Mouse (Mus musculus): Measurements from ENCODE around the gene Apip. TPM values are rescaled to one million over a fixed set of nuclear protein-coding genes. Genes with fewer than 3 reads are reported as not detected.
A peak's percentile ranks its signal among the peaks of the same experiment; 100 is the strongest.

Apip gene
- total and polyA plus RNA-seq, 3 experiments = 34.6 to 39.7 TPM; not detected in 1

- no peak for DNase-seq (ENCODE audit: low read depth, low spot score)
- H3K27me3 ChIP-seq (ENCODE audit: control insufficient read depth in 1 of 2, insufficient read depth in 2 of 2, low read length in 2 of 2) = no peaks in the 10 kb centered on the region
- H3K9ac ChIP-seq (ENCODE audit: control insufficient read depth, low read depth, low read length, poor library complexity, severe bottlenecking) = no peak overlapping the region
- H3K9me3 ChIP-seq (replicated peaks; ENCODE audit: insufficient read depth, low read length) = no peaks in the 10 kb centered on the region
- no peak overlapping the region for H3K27ac ChIP-seq (ENCODE audit: control insufficient read depth, low read depth, low read length)
- H3K36me3 ChIP-seq (ENCODE audit: control insufficient read depth in 1 of 2, insufficient read depth in 2 of 2, low read length in 2 of 2) = no peaks in the 10 kb centered on the region
- no peak overlapping the region for H3K4me3 ChIP-seq (ENCODE audit: control insufficient read depth in 1 of 2, insufficient read depth in 1 of 2, low read depth in 2 of 2, low read length in 2 of 2)
- H3K79me2 ChIP-seq (ENCODE audit: control insufficient read depth, insufficient read depth, low read length, poor library complexity) = no peaks in the 10 kb centered on the region
- TF ChIP-seq MEF2A (IDR thresholded peaks at IDR 0.05; ENCODE audit: extremely low read depth, insufficient replicate concordance, low read depth, low read length, poor library complexity, severe bottlenecking) (no peak), USF2 (IDR thresholded peaks at IDR 0.05; ENCODE audit: borderline replicate concordance in 1 of 2, insufficient read depth in 1 of 2, low read depth in 1 of 2, low read length in 2 of 2) (no peak), MAZ (IDR thresholded peaks at IDR 0.05; ENCODE audit: low read depth, low read length) (no peak), MXI1 (IDR thresholded peaks at IDR 0.05; ENCODE audit: low read depth, low read length) (no peak), ZC3H11A (IDR thresholded peaks at IDR 0.05; ENCODE audit: low read depth, low read length) (no peak), USF1 (IDR thresholded peaks at IDR 0.05; ENCODE audit: low read depth, low read length) (no peak), KAT2A (conservative IDR thresholded peaks at IDR 0.05; ENCODE audit: low read depth, low read length) (no peak), MAFK (IDR thresholded peaks at IDR 0.05; ENCODE audit: borderline replicate concordance, low read depth, low read length) (no peak), MYB (IDR thresholded peaks at IDR 0.05; ENCODE audit: low read depth, low read length) (no peak)
- no peaks in the 10 kb centered on the region for H3K4me1 ChIP-seq (ENCODE audit: control insufficient read depth in 1 of 2, insufficient read depth in 2 of 2, low read length in 2 of 2)
Measured at GRCm38 (mm10) chr2:103081706-103082105, 8.2 kb downstream of the Apip start.

GRCm38 (mm10) chr2:103082853-103083252, 9.4 kb downstream of the Apip start:
- no peaks in the 10 kb centered on the region for H3K9me3 ChIP-seq (replicated peaks; ENCODE audit: insufficient read depth, low read length)
- no peak overlapping the region for H3K9ac ChIP-seq (ENCODE audit: control insufficient read depth, low read depth, low read length, poor library complexity, severe bottlenecking)
- DNase-seq (ENCODE audit: low read depth, low spot score) = no peak
- H3K27ac ChIP-seq (ENCODE audit: control insufficient read depth, low read depth, low read length) = no peak overlapping the region
- H3K4me1 ChIP-seq (ENCODE audit: control insufficient read depth in 1 of 2, insufficient read depth in 2 of 2, low read length in 2 of 2) = no peaks in the 10 kb centered on the region
- H3K27me3 ChIP-seq (ENCODE audit: control insufficient read depth in 1 of 2, insufficient read depth in 2 of 2, low read length in 2 of 2) = no peaks in the 10 kb centered on the region
- no peaks in the 10 kb centered on the region for H3K79me2 ChIP-seq (ENCODE audit: control insufficient read depth, insufficient read depth, low read length, poor library complexity)
- H3K36me3 ChIP-seq (ENCODE audit: control insufficient read depth in 1 of 2, insufficient read depth in 2 of 2, low read length in 2 of 2) = no peaks in the 10 kb centered on the region
- no peak overlapping the region for H3K4me3 ChIP-seq (ENCODE audit: control insufficient read depth in 1 of 2, insufficient read depth in 1 of 2, low read depth in 2 of 2, low read length in 2 of 2)
- TF ChIP-seq JUND (IDR thresholded peaks at IDR 0.05; ENCODE audit: low read depth, low read length) (no peak), ZC3H11A (IDR thresholded peaks at IDR 0.05; ENCODE audit: low read depth, low read length) (no peak), UBTF (IDR thresholded peaks at IDR 0.05; ENCODE audit: borderline replicate concordance, insufficient read depth, low read depth, low read length) (no peak), ZMIZ1 (IDR thresholded peaks at IDR 0.05; ENCODE audit: low read depth, low read length) (no peak), BHLHE40 (IDR thresholded peaks at IDR 0.05; ENCODE audit: borderline replicate concordance, low read depth, low read length) (no peak), TCF12 (IDR thresholded peaks at IDR 0.05; ENCODE audit: low read depth, low read length) (no peak)

GRCm38 (mm10) chr2:103084451-103084850, 11.0 kb downstream of the Apip start:
- no peaks in the 10 kb centered on the region for H3K79me2 ChIP-seq (ENCODE audit: control insufficient read depth, insufficient read depth, low read length, poor library complexity)
- DNase-seq (ENCODE audit: low read depth, low spot score) = peak; percentile 62
- H3K4me1 ChIP-seq (ENCODE audit: control insufficient read depth in 1 of 2, insufficient read depth in 2 of 2, low read length in 2 of 2) = no peaks in the 10 kb centered on the region
- no peak overlapping the region for H3K27ac ChIP-seq (ENCODE audit: control insufficient read depth, low read depth, low read length)
- no peaks in the 10 kb centered on the region for H3K9me3 ChIP-seq (replicated peaks; ENCODE audit: insufficient read depth, low read length)
- no peak overlapping the region for H3K9ac ChIP-seq (ENCODE audit: control insufficient read depth, low read depth, low read length, poor library complexity, severe bottlenecking)
- H3K4me3 ChIP-seq (ENCODE audit: control insufficient read depth in 1 of 2, insufficient read depth in 1 of 2, low read depth in 2 of 2, low read length in 2 of 2) = no peak overlapping the region
- no peaks in the 10 kb centered on the region for H3K27me3 ChIP-seq (ENCODE audit: control insufficient read depth in 1 of 2, insufficient read depth in 2 of 2, low read length in 2 of 2)
- peak; percentile 32; the same call in 1 of the 2 replicates for TF ChIP-seq HCFC1 (IDR thresholded peaks at IDR 0.05; ENCODE audit: low read depth, low read length)
- TF ChIP-seq EP300 (IDR thresholded peaks at IDR 0.05; ENCODE audit: low read depth in 1 of 2, low read length in 2 of 2) = peak in 1 of 2 experiments; percentile 31; a peak in 1 of 4 replicates
- no peak for TF ChIP-seq NRF1 (IDR thresholded peaks at IDR 0.05; ENCODE audit: insufficient read depth, low read depth, low read length, poor library complexity, severe bottlenecking)
- peak; percentile 80 for TF ChIP-seq ZC3H11A (IDR thresholded peaks at IDR 0.05; ENCODE audit: low read depth, low read length)
- TF ChIP-seq RAD21 (IDR thresholded peaks at IDR 0.05; ENCODE audit: low read depth, low read length) = peak; percentile 88
- no peak for TF ChIP-seq ZMIZ1 (IDR thresholded peaks at IDR 0.05; ENCODE audit: low read depth, low read length)
- TF ChIP-seq CHD2 (IDR thresholded peaks at IDR 0.05; ENCODE audit: low read length) = no peak
- peak; percentile 29 to 84 (median 50); a peak in 4 of 6 replicates for TF ChIP-seq CTCF (IDR thresholded peaks at IDR 0.05 in 2 of 3, conservative IDR thresholded peaks at IDR 0.05 in 1 of 3; ENCODE audit: control insufficient read depth in 1 of 3, insufficient read depth in 1 of 3, low read depth in 2 of 3, low read length in 3 of 3, poor library complexity in 1 of 3, severe bottlenecking in 1 of 3)
- TF ChIP-seq TBP (IDR thresholded peaks at IDR 0.05; ENCODE audit: low read depth, low read length) = peak; percentile 92
- peak; percentile 69 for TF ChIP-seq SMC3 (IDR thresholded peaks at IDR 0.05; ENCODE audit: low read depth, low read length)
- no peaks in the 10 kb centered on the region for H3K36me3 ChIP-seq (ENCODE audit: control insufficient read depth in 1 of 2, insufficient read depth in 2 of 2, low read length in 2 of 2)

Data from MEL (cell line).